Mouse (Mus musculus): ENCODE results near the gene Gpr6. TPM values are rescaled to one million over a fixed set of nuclear protein-coding genes. Genes with fewer than 3 reads are reported as not detected.

Gene Gpr6
- polyA plus RNA-seq, 1 experiment from 2014 or later: 0.23 TPM

DNA sequence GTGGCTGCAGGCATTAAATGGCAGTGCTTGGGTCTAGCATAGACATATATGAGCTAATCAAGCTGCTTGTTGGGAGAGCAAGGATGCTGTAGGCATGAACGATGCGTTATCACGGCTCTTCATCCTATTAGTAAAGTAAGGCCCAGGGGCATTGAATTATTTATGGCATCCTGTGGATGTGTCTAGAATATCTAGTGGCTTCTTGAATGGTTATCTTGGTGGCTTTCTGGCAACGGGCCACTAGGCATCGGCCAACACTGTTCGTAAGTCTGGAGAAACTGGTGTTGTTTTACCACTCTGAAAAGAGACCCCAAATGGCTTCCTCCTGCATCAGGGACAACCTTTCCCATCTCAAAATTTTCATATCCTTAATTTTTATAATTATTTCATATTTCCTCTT is 33.6 kb downstream of the Gpr6 start:
- 77% methylated on average over 6 of the region's 6 CpGs for WGBS
- no peaks in the 10 kb centered on the region for H3K27me3 ChIP-seq
- ATAC-seq (ENCODE audit: low FRiP score): no peak
- H3K36me3 ChIP-seq: no peaks in the 10 kb centered on the region
- no peak overlapping the region for H3K4me2 ChIP-seq (replicated peaks)
- H3K4me1 ChIP-seq: 0 out of 2 replicates have a peak, but pooled peaks cover 3% of the 10 kb centered on the region
- no peak overlapping the region for H3K27ac ChIP-seq
- no peak overlapping the region for H3K9ac ChIP-seq
- no peak overlapping the region for H3K4me3 ChIP-seq
- H3K9me3 ChIP-seq (replicated peaks): no peaks in the 10 kb centered on the region

DNA sequence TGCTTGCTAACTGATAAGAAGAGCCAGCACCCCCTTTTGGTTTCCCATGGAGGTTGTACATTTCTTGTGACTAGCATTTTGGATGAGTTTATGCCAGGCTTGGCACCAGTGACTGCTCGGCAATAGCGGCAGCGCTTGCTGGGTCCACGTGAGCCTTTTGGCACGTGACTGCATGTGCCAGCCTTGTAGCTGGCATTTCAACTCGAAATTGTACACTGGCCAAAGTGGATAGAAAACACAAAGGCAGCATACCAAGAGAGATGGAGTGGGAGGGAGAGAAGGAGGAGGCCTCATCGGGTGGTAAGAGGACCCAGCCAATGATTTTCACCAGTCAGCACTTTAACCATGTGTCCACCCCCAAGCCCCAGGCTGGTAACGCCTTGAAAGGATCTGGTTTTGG is 34.4 kb downstream of the Gpr6 start:
- ATAC-seq (ENCODE audit: low FRiP score): no peak

GRCm38 (mm10) chr10:41032811-41033210 is 39.3 kb downstream of the Gpr6 start:
- no peak overlapping the region for H3K9ac ChIP-seq
- ATAC-seq (ENCODE audit: low FRiP score): no peak
- H3K36me3 ChIP-seq: no peaks in the 10 kb centered on the region
- no peaks in the 10 kb centered on the region for H3K27me3 ChIP-seq
- 83% methylated on average over 7 of the region's 7 CpGs for WGBS
- H3K4me1 ChIP-seq: no peaks in the 10 kb centered on the region
- no peak overlapping the region for H3K4me2 ChIP-seq (replicated peaks)
- no peaks in the 10 kb centered on the region for H3K9me3 ChIP-seq (replicated peaks)
- no peak overlapping the region for H3K27ac ChIP-seq
- no peak overlapping the region for H3K4me3 ChIP-seq

More for the DNA sequence above, 34.4 kb downstream of the Gpr6 start:
- Histone ChIP-seq H3K9ac (no peak overlapping the region), H3K27ac (no peak overlapping the region), H3K27me3 (no peaks in the 10 kb centered on the region), H3K4me1 (0 out of 2 replicates have a peak, but pooled peaks cover 3% of the 10 kb centered on the region), H3K4me3 (no peak overlapping the region), H3K4me2 (replicated peaks) (no peak overlapping the region), H3K36me3 (no peaks in the 10 kb centered on the region), H3K9me3 (replicated peaks) (no peaks in the 10 kb centered on the region)
- 77% methylated on average over 8 of the region's 8 CpGs for WGBS

DNA sequence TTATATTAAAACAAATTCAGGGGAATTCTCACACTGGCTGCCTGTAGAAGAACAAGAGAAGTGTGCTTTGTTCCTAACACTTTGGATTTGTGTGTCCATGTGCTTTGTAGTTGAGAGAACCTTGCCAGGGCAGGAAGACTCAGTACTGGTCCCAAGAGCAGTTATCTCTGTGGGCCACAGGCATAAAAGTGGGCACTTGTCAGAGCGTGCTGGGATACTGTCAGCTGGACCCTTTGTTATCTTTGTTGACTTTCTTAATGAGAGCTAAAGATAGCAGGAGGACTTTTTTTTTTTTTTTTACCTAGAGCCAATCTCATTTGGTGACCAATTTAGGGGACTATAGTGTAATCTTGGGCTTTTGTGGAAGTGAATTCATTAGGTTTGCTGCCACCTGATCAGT is 47.2 kb downstream of the Gpr6 start:
- no peak overlapping the region for H3K4me3 ChIP-seq
- H3K36me3 ChIP-seq: no peaks in the 10 kb centered on the region
- WGBS: 60% methylated on average over 1 of the region's 1 CpGs
- H3K4me1 ChIP-seq: 0 out of 2 replicates have a peak, but pooled peaks cover 4% of the 10 kb centered on the region
- H3K27me3 ChIP-seq: no peaks in the 10 kb centered on the region
- H3K9ac ChIP-seq: no peak overlapping the region
- no peak overlapping the region for H3K4me2 ChIP-seq (replicated peaks)
- H3K9me3 ChIP-seq (replicated peaks): 0 out of 2 replicates have a peak, but pooled peaks cover 5% of the 10 kb centered on the region
- no peak for ATAC-seq (ENCODE audit: low FRiP score)
- H3K27ac ChIP-seq: no peak overlapping the region

DNA sequence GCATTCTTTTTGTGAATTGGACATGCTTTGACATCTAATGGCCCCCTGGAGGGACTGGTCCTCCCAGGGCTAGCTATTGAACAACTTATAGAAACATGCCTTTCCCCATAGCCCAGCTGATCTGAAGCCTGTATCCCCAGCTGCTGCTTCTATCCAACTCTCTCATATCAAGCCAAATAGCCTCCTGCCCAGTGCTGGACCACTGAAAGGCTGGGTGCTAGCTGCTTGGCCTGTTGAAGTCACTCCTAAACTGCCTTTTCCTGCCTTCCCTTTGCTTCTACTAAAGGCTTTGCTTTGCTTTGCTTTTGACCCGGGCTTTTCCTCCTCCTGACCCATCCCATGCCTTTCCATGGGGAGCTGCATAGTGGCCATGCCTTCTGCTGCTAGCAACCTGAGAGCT is 47.7 kb downstream of the Gpr6 start:
- no peaks in the 10 kb centered on the region for H3K27me3 ChIP-seq
- H3K4me2 ChIP-seq (replicated peaks): no peak overlapping the region
- H3K9ac ChIP-seq: no peak overlapping the region
- no peak for ATAC-seq (ENCODE audit: low FRiP score)
- WGBS: 48% methylated on average over 1 of the region's 1 CpGs
- H3K9me3 ChIP-seq (replicated peaks): 0 out of 2 replicates have a peak, but pooled peaks cover 5% of the 10 kb centered on the region
- H3K4me1 ChIP-seq: 0 out of 2 replicates have a peak, but pooled peaks cover 4% of the 10 kb centered on the region
- H3K36me3 ChIP-seq: no peaks in the 10 kb centered on the region
- H3K27ac ChIP-seq: no peak overlapping the region
- no peak overlapping the region for H3K4me3 ChIP-seq

DNA sequence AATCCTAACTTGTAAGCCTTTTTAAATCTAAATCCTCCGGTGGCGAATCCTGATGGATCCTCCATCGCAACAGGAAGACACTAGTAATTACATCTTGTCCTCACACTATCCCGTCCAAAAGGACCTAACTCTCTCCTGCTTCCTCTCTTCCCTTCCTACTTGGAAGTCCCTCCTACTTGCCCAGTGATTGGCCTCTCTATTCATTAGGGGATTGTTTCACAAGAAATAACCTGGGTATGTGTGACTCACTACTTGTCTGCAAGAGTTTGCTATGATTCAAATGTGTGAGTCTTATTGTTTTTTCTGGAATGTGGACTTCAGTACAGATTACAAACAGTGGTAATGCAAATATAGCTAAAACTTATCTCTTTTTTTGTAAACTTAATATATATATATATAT is 49.9 kb downstream of the Gpr6 start:
- Histone ChIP-seq H3K4me2 (replicated peaks) (no peak overlapping the region), H3K27me3 (no peaks in the 10 kb centered on the region), H3K9ac (no peak overlapping the region), H3K36me3 (no peaks in the 10 kb centered on the region), H3K27ac (no peak overlapping the region), H3K4me3 (no peak overlapping the region), H3K4me1 (0 out of 2 replicates have a peak, but pooled peaks cover 4% of the 10 kb centered on the region), H3K9me3 (replicated peaks) (0 out of 2 replicates have a peak, but pooled peaks cover 5% of the 10 kb centered on the region)
- 95% methylated on average over 4 of the region's 4 CpGs for WGBS
- ATAC-seq (ENCODE audit: low FRiP score): no peak

Other genes with a start within 250 kb of the Gpr6 start
- gene Cdc40, start 189.0 kb downstream of the Gpr6 start, polyA plus RNA-seq (2016; fragmentation: Nextera tagmentation; extraction: Ambion mirVana): 32.1 and 32.4 TPM in 2 replicates
- 70.5 and 77.3 TPM in 2 replicates for gene Wasf1, start 188.8 kb downstream of the Gpr6 start, polyA plus RNA-seq (2016; fragmentation: Nextera tagmentation; extraction: Ambion mirVana)
- gene Fig4, start 231.0 kb upstream of the Gpr6 start, polyA plus RNA-seq (2016; fragmentation: Nextera tagmentation; extraction: Ambion mirVana): 24.7 and 26.9 TPM in 2 replicates
- 0.35 and 0.44 TPM in 2 replicates for gene Ak9, start 231.7 kb upstream of the Gpr6 start, polyA plus RNA-seq (2016; fragmentation: Nextera tagmentation; extraction: Ambion mirVana)